Mouse (Mus musculus): ENCODE results near the gene Rnd3.

DNA sequence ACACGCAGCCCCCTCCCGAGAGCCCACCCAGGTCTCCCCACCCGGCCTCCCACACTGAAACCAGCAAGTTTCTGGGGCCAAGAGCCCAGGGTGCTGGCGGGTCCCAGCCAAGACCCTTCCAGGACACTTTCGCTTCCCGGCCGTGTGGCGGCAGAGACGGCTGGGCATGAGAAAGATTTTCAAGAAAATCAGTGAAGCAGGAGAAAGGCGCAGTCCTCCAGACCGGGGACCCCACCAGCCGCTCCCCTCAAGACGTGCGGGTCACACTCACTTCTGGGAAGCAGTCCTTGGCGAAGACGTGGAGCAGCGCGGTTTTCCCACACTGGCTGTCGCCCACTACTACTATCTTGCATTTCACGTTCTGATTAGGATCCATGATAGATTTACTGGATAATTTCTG is 457 bp downstream of the Rnd3 start:
- TF ChIP-seq TAL1 (IDR thresholded peaks at IDR 0.05; ENCODE audit: low read length) (no peak), GATA1 (IDR thresholded peaks at IDR 0.05; ENCODE audit: low read length) (no peak)

Data from erythroblast, embryonic 14.5 days (primary cell).